Mouse (Mus musculus) liver, adult 2 months (tissue): ENCODE results near the gene Sgpp2. TPM values are rescaled to one million over a fixed set of nuclear protein-coding genes. Genes with fewer than 3 reads are reported as not detected.

ENCODE experiments used
- DNase-seq: peaks from one replicate; pipeline ENCODE4 v3.0.0-alpha.2; 2011; ENCODE audit warnings: low read depth, low spot score; ENCODE audit errors: extremely low read depth
- H3K27ac ChIP-seq: fragments of 200-500 bp; replicated peaks from 2 replicates; pipeline ENCODE4 v1.5.1; 2012; ENCODE audit warnings: low read depth, mild to moderate bottlenecking, control low read depth, inconsistent platforms, low read length; ENCODE audit not compliant: insufficient read depth
- H3K27me3 ChIP-seq: fragments of 200-500 bp; 2 replicates; pipeline ENCODE4 v1.6.1; 2012; ENCODE audit warnings: mild to moderate bottlenecking, moderate library complexity, low read length, inconsistent platforms; ENCODE audit not compliant: control insufficient read depth, insufficient read depth
- H3K36me3 ChIP-seq: fragments of 200-500 bp; 2 replicates; pipeline ENCODE4 v1.6.1; 2012; ENCODE audit warnings: low read length, inconsistent platforms; ENCODE audit not compliant: control insufficient read depth, insufficient read depth
- H3K4me1 ChIP-seq: fragments of 200-500 bp; 2 replicates; pipeline ENCODE4 v1.6.1; 2011; ENCODE audit warnings: low read length; ENCODE audit not compliant: control insufficient read depth, insufficient read depth
- H3K4me3 ChIP-seq: fragments of 200-500 bp; 2 replicates; pipeline ENCODE4 v1.5.1; 2011; ENCODE audit warnings: low read depth, mild to moderate bottlenecking, control low read depth, low read length, moderate library complexity; ENCODE audit not compliant: insufficient read depth
- H3K79me2 ChIP-seq: fragments of 200-500 bp; 2 replicates; pipeline ENCODE4 v1.6.1; 2012; ENCODE audit warnings: inconsistent platforms, mild to moderate bottlenecking, low read length, moderate library complexity; ENCODE audit not compliant: control insufficient read depth, insufficient read depth
- H3K9ac ChIP-seq: fragments of 200-500 bp; 2 replicates; pipeline ENCODE4 v1.6.1; 2012; ENCODE audit warnings: low read depth, mild to moderate bottlenecking, control low read depth, inconsistent platforms, low read length
- CTCF ChIP-seq: fragments of 200-500 bp; IDR thresholded peaks from 2 replicates; pipeline ENCODE4 v1.5.1; 2011; ENCODE audit warnings: low read depth, low read length, control low read depth
- POLR2A ChIP-seq: fragments of 200-500 bp; IDR thresholded peaks from 2 replicates; pipeline ENCODE4 v1.6.1; 2011; ENCODE audit warnings: low read length, control low read depth; ENCODE audit not compliant: insufficient read depth; ENCODE audit errors: extremely low read depth
- WGBS: fragments of 180-500 bp; shearing (Covaris S2); methylation state at CpG from one replicate; pipeline ENCODE4 v1.1.7; 2018; 5-methylcytosine and 5-hydroxymethylcytosine counted together
- polyA plus RNA-seq: library from polyadenylated mRNA; depleted of rRNA; stranded (reverse); fragments of >200 nt; gene quantifications from 2 replicates; pipeline ENCODE4 v1.2.3, GENCODE M21; 2012
- total RNA-seq: library from RNA; depleted of rRNA; stranded (reverse); fragments of >200 nt; gene quantifications from 2 replicates; pipeline ENCODE4 v1.2.3, GENCODE M21; 2014

Gene Sgpp2
- total and polyA plus RNA-seq, 2 experiments, result 0.09 TPM

DNA sequence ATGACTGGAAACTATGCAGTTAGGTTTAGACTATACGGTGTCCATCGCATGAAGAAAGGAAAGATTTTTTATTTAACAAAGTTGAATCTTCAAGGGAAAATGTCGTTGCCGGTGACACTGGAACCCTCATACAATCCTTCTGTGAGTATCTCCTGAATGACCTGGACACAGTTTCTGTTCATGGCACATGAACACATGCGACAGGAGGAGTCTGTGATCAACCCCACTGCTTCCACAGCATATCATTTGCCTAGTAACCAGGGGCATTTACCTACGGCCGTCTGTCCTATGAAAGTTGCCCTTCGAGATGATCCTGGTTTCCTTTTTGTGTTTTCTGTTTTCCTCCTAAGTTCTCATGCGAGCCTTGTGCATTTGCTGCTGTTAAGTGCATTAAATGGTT is 123.3 kb downstream of the Sgpp2 start:
- H3K27me3 ChIP-seq, result no peaks in the 10 kb centered on the region
- peaks cover 11% of the 10 kb centered on the region for H3K36me3 ChIP-seq
- 97% methylated on average over 9 of the region's 9 CpGs for WGBS
- TF ChIP-seq CTCF, result no peak
- TF ChIP-seq POLR2A, result no peak
- H3K4me1 ChIP-seq, result no peaks in the 10 kb centered on the region
- H3K4me3 ChIP-seq, result no peak overlapping the region
- H3K27ac ChIP-seq, result no peak overlapping the region
- H3K79me2 ChIP-seq, result peaks cover 3% of the 10 kb centered on the region; the same call in 1 of the 2 replicates
- no peak overlapping the region for H3K9ac ChIP-seq
- DNase-seq, result no peak

DNA sequence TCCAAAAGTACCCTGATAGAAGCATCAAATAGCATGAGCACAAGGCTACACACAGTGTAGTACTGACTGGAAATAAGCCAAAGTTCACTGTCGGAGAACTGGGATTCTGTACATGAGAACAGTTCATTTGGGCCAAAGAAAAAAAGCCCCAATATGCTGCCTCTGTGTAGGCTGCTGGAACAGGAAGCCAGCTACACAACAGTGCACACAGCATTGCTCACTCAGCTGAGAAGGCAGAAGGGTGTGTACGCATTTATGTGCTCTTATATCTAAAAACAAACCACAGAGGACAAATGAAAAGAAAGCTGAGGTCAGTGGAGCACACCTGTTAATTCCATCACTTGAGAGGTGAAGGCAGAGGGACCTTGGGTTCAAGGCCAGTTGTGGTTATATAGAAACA is 125.8 kb downstream of the Sgpp2 start:
- 62% methylated on average over 2 of the region's 2 CpGs for WGBS
- H3K4me1 ChIP-seq, result no peaks in the 10 kb centered on the region
- DNase-seq, result no peak
- peaks cover 3% of the 10 kb centered on the region; the same call in 1 of the 2 replicates for H3K79me2 ChIP-seq
- no peak overlapping the region for H3K9ac ChIP-seq
- H3K4me3 ChIP-seq, result no peak overlapping the region
- no peak overlapping the region for H3K27ac ChIP-seq
- H3K36me3 ChIP-seq, result peaks cover 21% of the 10 kb centered on the region
- TF ChIP-seq CTCF (no peak), POLR2A (no peak)
- no peaks in the 10 kb centered on the region for H3K27me3 ChIP-seq

DNA sequence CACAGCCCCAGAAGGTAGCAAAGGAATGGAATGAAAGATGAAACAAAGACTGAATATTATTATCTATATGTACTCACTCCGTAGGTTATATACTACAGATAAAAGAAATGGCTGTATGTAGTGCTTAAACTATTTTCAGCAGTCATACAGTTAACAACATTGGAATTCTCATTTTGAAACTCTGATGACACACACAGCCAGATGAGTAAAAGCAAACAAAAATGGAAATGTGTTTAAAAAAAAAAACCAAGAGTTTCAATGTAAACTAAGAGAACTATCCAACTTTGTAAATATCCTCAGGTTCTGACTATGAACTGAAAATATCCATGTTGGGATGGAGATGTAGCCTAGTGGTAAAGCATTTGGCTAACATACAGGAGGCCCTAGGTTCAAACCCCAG is 126.3 kb downstream of the Sgpp2 start:
- WGBS, result 100% methylated on average over 1 of the region's 1 CpGs
- Histone ChIP-seq H3K27me3 (no peaks in the 10 kb centered on the region), H3K4me1 (no peaks in the 10 kb centered on the region), H3K27ac (no peak overlapping the region), H3K79me2 (peaks cover 3% of the 10 kb centered on the region; the same call in 1 of the 2 replicates), H3K4me3 (no peak overlapping the region), H3K9ac (no peak overlapping the region), H3K36me3 (peaks cover 24% of the 10 kb centered on the region)
- no peak for DNase-seq
- TF ChIP-seq CTCF, result no peak
- no peak for TF ChIP-seq POLR2A

DNA sequence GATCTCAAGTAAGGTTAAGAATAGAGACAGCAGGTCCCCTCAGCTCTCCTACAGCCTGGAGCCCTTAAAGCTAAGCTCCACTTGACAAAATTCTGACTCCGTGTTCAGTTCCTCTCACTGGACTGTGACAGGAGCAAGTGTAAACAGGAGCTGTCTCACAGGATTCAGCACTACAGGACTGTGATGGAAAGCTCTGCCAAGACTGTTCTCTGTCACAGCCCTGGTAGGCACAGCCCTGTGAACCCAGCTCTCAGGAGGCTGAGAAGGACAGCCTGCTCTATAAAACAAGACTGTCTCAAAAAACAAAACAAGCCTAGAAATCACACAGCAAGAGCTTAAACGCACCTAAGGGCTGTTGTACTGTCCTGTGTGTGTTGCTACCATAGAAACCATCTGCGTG is 127.0 kb downstream of the Sgpp2 start:
- H3K79me2 ChIP-seq, result peaks cover 3% of the 10 kb centered on the region; the same call in 1 of the 2 replicates
- no peak overlapping the region for H3K9ac ChIP-seq
- H3K27ac ChIP-seq, result no peak overlapping the region
- H3K4me1 ChIP-seq, result no peaks in the 10 kb centered on the region
- H3K4me3 ChIP-seq, result no peak overlapping the region
- DNase-seq, result peak; percentile 19
- TF ChIP-seq CTCF (no peak), POLR2A (no peak)
- peaks cover 22% of the 10 kb centered on the region for H3K36me3 ChIP-seq
- WGBS, result 62% methylated on average over 3 of the region's 3 CpGs
- no peaks in the 10 kb centered on the region for H3K27me3 ChIP-seq

DNA sequence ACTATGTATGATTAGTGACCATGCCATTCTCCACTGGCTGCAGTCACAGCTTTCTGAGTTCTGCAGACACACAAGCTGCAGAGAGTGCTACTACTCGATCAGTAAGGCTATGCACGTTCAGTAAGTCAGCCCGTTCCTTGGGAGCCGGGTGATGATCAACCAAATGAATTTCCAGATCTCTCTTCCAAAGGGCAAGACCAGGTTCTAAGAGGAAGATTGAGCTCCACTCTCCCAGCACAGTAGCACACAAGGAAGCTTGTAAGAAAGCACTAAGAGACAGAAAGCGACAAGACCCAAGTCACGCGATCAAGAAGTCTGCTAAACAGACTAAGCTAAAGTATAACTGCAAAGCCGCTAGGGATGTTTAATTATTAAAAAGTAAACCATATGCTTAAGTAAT is 130.6 kb downstream of the Sgpp2 start:
- no peak overlapping the region for H3K9ac ChIP-seq
- 95% methylated on average over 8 of the region's 8 CpGs for WGBS
- H3K4me1 ChIP-seq, result no peaks in the 10 kb centered on the region
- DNase-seq, result no peak
- no peak overlapping the region for H3K4me3 ChIP-seq
- H3K27ac ChIP-seq, result no peak overlapping the region
- H3K79me2 ChIP-seq, result peaks cover 3% of the 10 kb centered on the region; the same call in 1 of the 2 replicates
- TF ChIP-seq POLR2A (no peak), CTCF (no peak)
- peaks cover 35% of the 10 kb centered on the region for H3K36me3 ChIP-seq
- H3K27me3 ChIP-seq, result no peaks in the 10 kb centered on the region

DNA sequence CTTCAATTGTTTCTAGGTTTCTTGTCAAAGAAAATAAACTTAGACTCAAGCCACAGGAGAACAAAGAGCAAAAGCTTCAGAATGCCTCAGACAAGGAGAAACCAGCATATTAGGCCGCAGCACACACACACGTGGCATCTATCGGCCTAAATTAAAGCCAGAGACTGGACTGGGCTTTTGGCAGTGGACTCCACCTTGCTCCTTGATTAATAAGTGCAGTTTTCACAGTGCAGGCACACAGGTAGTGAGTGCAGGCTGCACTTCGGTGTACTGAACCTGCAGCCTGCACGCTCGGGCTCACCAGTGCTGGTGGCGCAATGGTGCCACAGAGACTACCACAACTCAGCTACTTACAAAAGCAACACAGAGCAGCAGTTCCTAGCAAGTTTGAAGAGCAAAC is 132.9 kb downstream of the Sgpp2 start:
- H3K4me3 ChIP-seq, result no peak overlapping the region
- no peak overlapping the region for H3K27ac ChIP-seq
- H3K27me3 ChIP-seq, result no peaks in the 10 kb centered on the region
- 96% methylated on average over 7 of the region's 7 CpGs for WGBS
- H3K36me3 ChIP-seq, result peaks cover 37% of the 10 kb centered on the region
- H3K4me1 ChIP-seq, result peaks cover 2% of the 10 kb centered on the region; the same call in 1 of the 2 replicates
- DNase-seq, result no peak
- TF ChIP-seq POLR2A (no peak), CTCF (no peak)
- no peak overlapping the region for H3K9ac ChIP-seq
- peaks cover 3% of the 10 kb centered on the region; the same call in 1 of the 2 replicates for H3K79me2 ChIP-seq
